Mouse (Mus musculus): ENCODE data around the gene Csrp3. TPM values are rescaled to one million over a fixed set of nuclear protein-coding genes. Genes with fewer than 3 reads are reported as not detected.
A peak's percentile ranks its signal among the peaks of the same experiment; 100 is the strongest.

Csrp3 gene
- polyA plus RNA-seq, 1 experiment from 2014 or later: 101 TPM

DNA sequence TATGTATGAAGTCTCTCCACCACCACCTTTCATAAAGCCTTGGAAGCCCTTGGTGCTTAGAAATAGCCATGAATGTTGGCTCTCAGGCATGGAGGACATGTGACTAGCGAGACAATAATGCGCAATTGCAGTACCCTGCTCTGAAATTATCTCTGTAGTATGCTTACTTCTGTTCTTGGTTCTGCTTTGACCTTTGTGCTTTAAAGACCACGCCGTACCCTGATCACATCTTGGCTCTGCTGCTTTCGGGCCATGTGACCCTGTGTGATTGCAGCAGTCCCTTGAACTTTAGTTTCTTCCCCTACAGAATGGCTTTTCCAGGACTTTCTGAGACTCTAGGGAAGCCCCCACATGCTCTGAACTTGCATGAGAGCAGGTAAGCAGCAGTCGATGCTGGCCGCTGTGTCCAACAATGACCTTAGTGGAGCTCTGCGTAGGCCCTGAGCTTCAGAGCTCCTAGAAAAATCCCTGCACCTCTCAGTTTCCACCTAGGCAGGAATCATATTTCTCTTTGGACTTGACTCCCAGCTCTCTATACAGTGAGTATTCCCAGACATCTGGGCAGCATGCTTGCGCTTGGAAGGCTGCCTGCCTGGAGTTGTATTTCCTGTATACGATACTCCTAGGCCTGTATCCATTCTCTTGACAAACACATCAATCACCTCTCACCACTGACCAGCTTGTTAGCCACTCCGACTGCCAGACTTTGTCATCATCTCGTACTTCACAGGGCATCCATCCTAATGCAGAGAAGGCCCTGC is 2.4 kb downstream of the Csrp3 start:
- peak; percentile 63; the same call in 1 of the 2 replicates for ATAC-seq (ENCODE audit: insufficient number of reproducible peaks, low FRiP score, low TSS enrichment, low read depth)
- H3K9ac ChIP-seq: no peak overlapping the region
- H3K4me2 ChIP-seq (replicated peaks): no peak overlapping the region
- no peak overlapping the region; the same call in 1 of the 2 replicates for H3K27ac ChIP-seq (replicated peaks)
- no peak overlapping the region for H3K4me3 ChIP-seq (replicated peaks)
- no peaks in the 10 kb centered on the region for H3K27me3 ChIP-seq
- H3K36me3 ChIP-seq: no peaks in the 10 kb centered on the region
- WGBS: 62% methylated on average over 12 of the region's 12 CpGs
- no peaks in the 10 kb centered on the region for H3K9me3 ChIP-seq (replicated peaks)
- no peaks in the 10 kb centered on the region for H3K4me1 ChIP-seq

GRCm38 (mm10) chr7:48843541-48843940 is 4.3 kb downstream of the Csrp3 start:
- no peak for ATAC-seq (ENCODE audit: insufficient number of reproducible peaks, low FRiP score, low TSS enrichment, low read depth)
- Histone ChIP-seq H3K9me3 (replicated peaks) (no peaks in the 10 kb centered on the region), H3K36me3 (no peaks in the 10 kb centered on the region), H3K4me2 (replicated peaks) (no peak overlapping the region), H3K4me3 (replicated peaks) (no peak overlapping the region), H3K9ac (no peak overlapping the region), H3K4me1 (no peaks in the 10 kb centered on the region), H3K27me3 (no peaks in the 10 kb centered on the region), H3K27ac (replicated peaks) (no peak overlapping the region)
- 91% methylated on average over 5 of the region's 5 CpGs for WGBS

DNA sequence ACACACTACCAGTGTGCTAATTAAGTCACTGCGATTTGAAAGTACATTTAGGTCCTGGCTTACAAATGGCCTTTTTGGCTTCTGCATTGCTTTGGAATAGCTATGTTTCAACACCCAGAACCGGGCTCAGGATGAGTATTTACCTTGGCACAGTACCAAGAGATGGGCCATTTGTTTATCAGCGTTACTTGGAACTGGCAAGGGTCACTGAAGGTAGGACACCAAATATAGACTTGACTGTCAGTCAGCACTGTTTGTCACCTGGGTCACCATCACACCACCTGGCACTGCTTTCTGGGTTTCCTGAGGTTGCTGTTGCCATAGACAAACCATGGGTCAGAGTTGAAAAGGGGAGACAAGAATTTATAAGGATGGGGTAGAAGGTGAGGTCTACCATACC is 5.5 kb downstream of the Csrp3 start:
- Histone ChIP-seq H3K27ac (replicated peaks) (no peak overlapping the region), H3K4me1 (no peaks in the 10 kb centered on the region), H3K27me3 (no peaks in the 10 kb centered on the region), H3K9me3 (replicated peaks) (no peaks in the 10 kb centered on the region), H3K4me3 (replicated peaks) (no peak overlapping the region), H3K4me2 (replicated peaks) (no peak overlapping the region), H3K9ac (no peak overlapping the region), H3K36me3 (no peaks in the 10 kb centered on the region)
- ATAC-seq (ENCODE audit: insufficient number of reproducible peaks, low FRiP score, low TSS enrichment, low read depth): no peak
- WGBS: 71% methylated on average over 3 of the region's 3 CpGs

- Histone ChIP-seq H3K4me2 (replicated peaks) (no peak overlapping the region), H3K9ac (no peak overlapping the region), H3K9me3 (replicated peaks) (no peaks in the 10 kb centered on the region), H3K36me3 (no peaks in the 10 kb centered on the region), H3K4me1 (no peaks in the 10 kb centered on the region), H3K27me3 (no peaks in the 10 kb centered on the region), H3K4me3 (replicated peaks) (no peak overlapping the region), H3K27ac (replicated peaks) (no peak overlapping the region)
- no peak for ATAC-seq (ENCODE audit: insufficient number of reproducible peaks, low FRiP score, low TSS enrichment, low read depth)
- WGBS: 67% methylated on average over 4 of the region's 4 CpGs
Measured at GRCm38 (mm10) chr7:48841538-48841937, 6.3 kb downstream of the Csrp3 start.

- no peaks in the 10 kb centered on the region for H3K9me3 ChIP-seq (replicated peaks)
- WGBS: 69% methylated on average over 2 of the region's 2 CpGs
- H3K4me1 ChIP-seq: no peaks in the 10 kb centered on the region
- H3K27ac ChIP-seq (replicated peaks): no peak overlapping the region
- H3K4me3 ChIP-seq (replicated peaks): no peak overlapping the region
- H3K27me3 ChIP-seq: no peaks in the 10 kb centered on the region
- H3K9ac ChIP-seq: no peak overlapping the region
- no peaks in the 10 kb centered on the region for H3K36me3 ChIP-seq
- no peak overlapping the region for H3K4me2 ChIP-seq (replicated peaks)
- no peak for ATAC-seq (ENCODE audit: insufficient number of reproducible peaks, low FRiP score, low TSS enrichment, low read depth)
Measured at GRCm38 (mm10) chr7:48840545-48840944, 7.3 kb downstream of the Csrp3 start.

DNA sequence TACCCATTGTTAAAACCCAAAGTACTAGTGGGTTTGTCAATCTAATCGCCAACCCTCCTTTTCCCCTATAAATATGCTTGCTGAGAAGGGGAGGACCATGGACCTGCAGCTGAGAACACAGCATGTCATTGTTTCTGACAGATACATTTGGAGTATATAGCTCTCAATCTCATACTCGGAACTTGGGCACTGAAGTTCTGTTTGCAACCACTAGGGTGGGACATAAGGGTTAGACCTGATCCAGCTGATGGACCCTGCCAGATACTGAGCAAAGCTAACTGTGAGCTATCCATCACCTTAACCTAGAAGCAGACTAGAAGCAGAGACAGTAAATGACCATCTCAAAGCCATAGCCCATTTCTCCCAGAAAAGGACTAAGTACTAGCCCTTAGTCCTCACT is 9.4 kb downstream of the Csrp3 start:
- ATAC-seq (ENCODE audit: insufficient number of reproducible peaks, low FRiP score, low TSS enrichment, low read depth): no peak
- H3K9me3 ChIP-seq (replicated peaks): no peaks in the 10 kb centered on the region
- no peak overlapping the region for H3K4me2 ChIP-seq (replicated peaks)
- H3K27me3 ChIP-seq: no peaks in the 10 kb centered on the region
- no peak overlapping the region for H3K9ac ChIP-seq
- no peaks in the 10 kb centered on the region for H3K4me1 ChIP-seq
- H3K4me3 ChIP-seq (replicated peaks): no peak overlapping the region
- H3K27ac ChIP-seq (replicated peaks): no peak overlapping the region
- H3K36me3 ChIP-seq: no peaks in the 10 kb centered on the region
- 60% methylated on average over 2 of the region's 2 CpGs for WGBS

DNA sequence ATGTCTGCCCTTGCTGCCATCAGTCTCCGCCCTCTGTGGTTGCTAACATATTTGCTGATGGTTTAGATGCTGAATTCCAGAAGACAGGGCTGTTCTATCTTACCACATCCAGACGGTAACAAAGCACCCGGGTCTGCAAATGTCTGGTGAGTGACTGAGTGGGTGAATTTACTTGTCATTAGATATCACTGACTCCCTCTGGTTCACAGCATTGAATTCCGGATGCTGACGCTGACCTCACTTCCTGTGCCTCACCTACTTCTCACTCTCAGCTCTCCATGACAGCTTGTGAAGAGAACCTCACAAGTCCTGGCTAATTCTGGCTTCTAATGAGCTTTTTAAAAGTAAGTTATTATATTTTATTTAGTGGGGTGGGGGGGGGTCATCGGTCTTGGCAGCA is 10.9 kb downstream of the Csrp3 start:
- H3K27ac ChIP-seq (replicated peaks): no peak overlapping the region
- H3K4me1 ChIP-seq: no peaks in the 10 kb centered on the region
- H3K4me2 ChIP-seq (replicated peaks): no peak overlapping the region
- WGBS: 64% methylated on average over 6 of the region's 6 CpGs
- no peaks in the 10 kb centered on the region for H3K9me3 ChIP-seq (replicated peaks)
- no peak overlapping the region for H3K9ac ChIP-seq
- no peaks in the 10 kb centered on the region for H3K36me3 ChIP-seq
- no peaks in the 10 kb centered on the region for H3K27me3 ChIP-seq
- H3K4me3 ChIP-seq (replicated peaks): no peak overlapping the region
- no peak for ATAC-seq (ENCODE audit: insufficient number of reproducible peaks, low FRiP score, low TSS enrichment, low read depth)

DNA sequence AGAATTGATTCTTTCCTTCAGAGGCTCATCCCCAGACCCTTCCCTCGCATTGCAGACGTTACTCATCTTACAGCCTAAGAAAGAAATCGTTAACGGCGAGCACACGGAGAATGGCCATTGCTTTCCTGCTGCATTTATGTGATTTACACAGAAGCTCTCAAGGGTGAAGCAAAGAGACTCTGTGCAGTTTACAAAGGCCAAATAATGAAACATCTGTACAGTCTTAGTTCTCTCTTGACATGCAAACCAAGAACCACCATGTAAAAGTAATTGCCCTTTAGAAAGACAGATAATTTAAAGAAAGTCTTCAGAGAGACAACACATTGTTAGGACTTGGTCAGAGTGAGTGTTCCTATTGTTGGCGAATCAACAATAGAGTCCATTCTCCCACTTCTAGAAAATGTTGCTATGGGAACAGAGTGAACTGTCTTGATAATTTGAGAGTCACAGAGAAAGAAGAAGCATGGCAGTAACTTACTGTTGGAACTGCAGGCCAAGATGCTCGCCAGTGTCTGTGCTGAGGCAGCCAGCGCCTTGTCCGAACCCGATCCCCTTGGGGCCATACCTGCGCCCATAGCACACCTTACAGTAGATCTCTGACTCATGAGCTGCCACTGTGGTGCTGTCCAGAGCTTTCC is 12.7 kb downstream of the Csrp3 start:
- no peak for ATAC-seq (ENCODE audit: insufficient number of reproducible peaks, low FRiP score, low TSS enrichment, low read depth)
- no peak overlapping the region for H3K4me2 ChIP-seq (replicated peaks)
- H3K4me1 ChIP-seq: no peaks in the 10 kb centered on the region
- no peak overlapping the region for H3K27ac ChIP-seq (replicated peaks)
- no peaks in the 10 kb centered on the region for H3K9me3 ChIP-seq (replicated peaks)
- H3K27me3 ChIP-seq: no peaks in the 10 kb centered on the region
- H3K4me3 ChIP-seq (replicated peaks): no peak overlapping the region
- whole genome bisulfite sequencing: 78% methylated on average over 12 of the region's 12 CpGs
- no peak overlapping the region for H3K9ac ChIP-seq
- no peaks in the 10 kb centered on the region for H3K36me3 ChIP-seq

GRCm38 (mm10) chr7:48834371-48834970 is 13.4 kb downstream of the Csrp3 start:
- H3K27ac ChIP-seq (replicated peaks): no peak overlapping the region
- no peaks in the 10 kb centered on the region for H3K36me3 ChIP-seq
- H3K9ac ChIP-seq: no peak overlapping the region
- H3K4me3 ChIP-seq (replicated peaks): no peak overlapping the region
- 48% methylated on average over 4 of the region's 4 CpGs for WGBS
- H3K4me2 ChIP-seq (replicated peaks): no peak overlapping the region
- ATAC-seq (ENCODE audit: insufficient number of reproducible peaks, low FRiP score, low TSS enrichment, low read depth): no peak
- no peaks in the 10 kb centered on the region for H3K9me3 ChIP-seq (replicated peaks)
- no peaks in the 10 kb centered on the region for H3K4me1 ChIP-seq
- H3K27me3 ChIP-seq: no peaks in the 10 kb centered on the region

GRCm38 (mm10) chr7:48832735-48833134 is 15.1 kb downstream of the Csrp3 start:
- ATAC-seq (ENCODE audit: insufficient number of reproducible peaks, low FRiP score, low TSS enrichment, low read depth): no peak
- no peaks in the 10 kb centered on the region for H3K4me1 ChIP-seq
- H3K27me3 ChIP-seq: no peaks in the 10 kb centered on the region
- H3K36me3 ChIP-seq: peaks cover 5% of the 10 kb centered on the region; the same call in 1 of the 2 replicates
- H3K9me3 ChIP-seq (replicated peaks): no peaks in the 10 kb centered on the region
- no peak overlapping the region for H3K4me3 ChIP-seq (replicated peaks)
- H3K9ac ChIP-seq: no peak overlapping the region
- 71% methylated on average over 1 of the region's 1 CpGs for WGBS
- no peak overlapping the region for H3K27ac ChIP-seq (replicated peaks)
- H3K4me2 ChIP-seq (replicated peaks): no peak overlapping the region

- H3K4me3 ChIP-seq (replicated peaks): no peak overlapping the region
- H3K27me3 ChIP-seq: no peaks in the 10 kb centered on the region
- H3K9me3 ChIP-seq (replicated peaks): no peaks in the 10 kb centered on the region
- no peak overlapping the region for H3K27ac ChIP-seq (replicated peaks)
- no peak overlapping the region for H3K4me2 ChIP-seq (replicated peaks)
- H3K36me3 ChIP-seq: peaks cover 24% of the 10 kb centered on the region
- 39% methylated on average over 2 of the region's 2 CpGs for WGBS
- H3K4me1 ChIP-seq: no peaks in the 10 kb centered on the region
- H3K9ac ChIP-seq: no peak overlapping the region
- no peak for ATAC-seq (ENCODE audit: insufficient number of reproducible peaks, low FRiP score, low TSS enrichment, low read depth)
Measured at GRCm38 (mm10) chr7:48830395-48830794, 17.4 kb downstream of the Csrp3 start.
